Mouse (Mus musculus): ENCODE measurements around the gene Fgf4. TPM values are rescaled to one million over a fixed set of nuclear protein-coding genes. Genes with fewer than 3 reads are reported as not detected.
"Not testable (repeated sequence)": the region's sequence is repeated elsewhere in the genome, so short reads cannot be mapped to it uniquely, and the experiment has no call there.

The Fgf4 gene
- polyA plus RNA-seq, 1 experiment = not detected

DNA sequence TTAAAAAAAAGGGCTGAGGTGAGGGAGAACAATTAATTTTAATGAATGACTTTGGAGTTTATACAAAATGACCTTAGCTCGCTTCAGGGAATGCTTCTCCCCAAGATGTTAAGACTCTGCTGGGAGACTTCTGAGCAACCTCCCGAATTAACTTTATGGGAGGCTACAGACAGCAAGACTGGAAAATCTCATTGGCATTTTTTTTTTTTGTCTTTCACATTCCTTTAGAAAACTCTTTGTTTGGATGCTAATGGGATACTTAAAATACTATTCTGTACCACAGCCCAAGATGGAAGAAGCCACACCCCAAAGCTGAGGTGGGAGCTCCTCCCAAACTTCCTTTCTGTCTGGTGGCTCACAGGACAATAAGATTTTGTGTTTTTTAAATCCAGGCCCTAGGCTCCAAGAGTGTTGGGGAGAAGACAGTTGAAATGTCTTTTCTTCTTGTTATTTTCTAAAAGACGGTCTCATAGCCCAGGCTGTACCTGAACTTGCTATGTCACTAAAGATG, 17.0 kb downstream of the Fgf4 start:
- DNase-seq (ENCODE audit: low read depth) = no peak

DNA sequence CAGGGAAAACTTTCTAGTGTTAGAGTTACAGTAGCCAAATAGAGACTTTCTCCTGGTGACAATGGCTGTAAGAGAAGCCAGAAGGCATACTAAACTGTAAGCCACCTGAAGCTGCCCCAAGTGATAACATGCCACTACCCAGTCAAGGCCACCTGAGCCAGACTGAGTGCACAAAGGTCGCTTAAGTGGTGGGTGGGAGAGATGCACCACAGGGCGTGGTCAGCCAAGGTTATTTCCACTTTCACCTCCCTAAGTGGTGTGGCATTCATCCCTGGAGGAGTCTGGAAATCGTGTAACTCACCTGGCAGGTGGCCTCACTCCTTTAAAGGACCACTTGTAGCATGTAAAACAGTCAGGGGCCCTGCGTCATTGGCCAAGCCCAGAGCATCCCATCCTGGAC, 20.0 kb downstream of the Fgf4 start:
- no peak for DNase-seq (ENCODE audit: low read depth)

DNA sequence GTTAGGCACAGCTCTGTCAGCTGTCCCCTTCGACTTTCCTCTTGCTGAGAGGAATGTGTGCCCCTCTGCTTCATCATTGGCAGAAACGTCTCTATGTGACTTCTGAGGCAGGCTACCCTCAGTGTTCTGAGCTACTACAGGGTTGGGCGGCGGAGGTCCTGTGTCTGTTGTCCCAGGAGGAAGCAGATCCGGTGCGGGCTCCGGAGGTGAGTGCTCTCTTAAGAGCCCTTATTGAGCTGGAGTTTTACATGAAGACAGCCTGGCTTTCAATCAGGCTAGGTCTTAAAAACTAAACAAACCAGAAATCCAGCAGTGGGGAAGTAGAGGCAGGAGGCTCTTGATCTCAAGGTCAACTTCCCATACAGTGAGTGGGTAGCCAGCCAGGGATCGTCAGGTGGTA, 20.4 kb downstream of the Fgf4 start:
- DNase-seq (ENCODE audit: low read depth) = no peak

DNA sequence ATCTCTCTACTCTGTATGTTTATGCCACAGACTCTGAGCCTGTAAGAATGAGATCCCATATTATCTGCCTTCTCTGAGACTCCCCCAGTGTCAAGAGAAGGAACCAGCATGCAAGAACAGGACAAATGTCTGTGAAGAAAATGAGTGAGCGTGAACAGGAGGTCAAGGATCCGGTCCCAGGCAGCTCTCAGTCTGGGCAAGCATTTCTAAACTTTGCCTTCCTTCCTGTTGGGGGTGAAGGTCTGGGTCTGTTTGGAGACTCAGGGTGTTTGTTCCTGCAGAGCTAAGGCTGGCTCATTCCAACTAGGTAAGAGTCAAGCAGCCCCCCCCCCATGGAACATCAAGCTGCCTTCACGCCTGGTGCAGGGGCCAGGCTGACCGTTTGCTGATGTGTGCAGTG, 25.3 kb downstream of the Fgf4 start:
- no peak for DNase-seq (ENCODE audit: low read depth)

DNA sequence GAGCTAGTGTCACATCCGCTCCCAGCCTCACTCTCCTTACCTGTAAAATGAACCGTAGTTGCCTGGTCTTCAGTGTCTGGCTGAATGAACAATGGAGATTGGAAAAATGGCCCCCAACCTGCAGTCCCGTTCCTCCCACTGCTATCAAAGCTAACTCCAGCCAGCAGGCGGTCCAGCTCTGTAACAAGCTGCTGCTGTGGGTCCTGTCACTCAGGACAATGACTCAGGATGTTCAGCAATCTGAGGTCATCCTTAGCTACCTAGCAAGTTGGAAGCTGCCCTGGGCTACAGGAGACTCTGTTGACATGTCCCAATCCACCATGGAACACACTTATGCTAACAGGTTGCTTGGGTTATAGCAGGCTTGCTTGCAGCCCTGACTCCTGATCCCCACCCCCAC, 26.0 kb downstream of the Fgf4 start:
- no peak for DNase-seq (ENCODE audit: low read depth)

DNA sequence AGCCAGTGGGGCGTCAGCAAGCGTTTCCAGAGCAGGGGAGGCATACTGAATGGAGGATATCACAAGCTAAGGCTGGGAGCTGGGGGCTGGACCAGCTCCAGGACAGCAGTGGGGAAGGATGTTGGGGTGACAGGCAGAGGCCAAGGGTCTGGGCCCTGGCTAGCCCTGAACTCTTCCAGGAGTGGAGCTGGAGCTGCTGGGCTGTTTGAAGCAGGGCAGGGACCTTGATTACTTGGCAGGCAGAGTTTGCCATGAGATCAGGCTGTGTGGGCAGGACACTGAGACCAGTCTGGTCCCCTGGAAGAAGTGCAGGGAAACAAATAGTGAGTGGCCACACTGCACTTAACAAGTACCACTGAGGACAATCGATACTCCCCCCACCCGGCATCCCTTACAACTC, 27.1 kb downstream of the Fgf4 start:
- no peak for DNase-seq (ENCODE audit: low read depth)

DNA sequence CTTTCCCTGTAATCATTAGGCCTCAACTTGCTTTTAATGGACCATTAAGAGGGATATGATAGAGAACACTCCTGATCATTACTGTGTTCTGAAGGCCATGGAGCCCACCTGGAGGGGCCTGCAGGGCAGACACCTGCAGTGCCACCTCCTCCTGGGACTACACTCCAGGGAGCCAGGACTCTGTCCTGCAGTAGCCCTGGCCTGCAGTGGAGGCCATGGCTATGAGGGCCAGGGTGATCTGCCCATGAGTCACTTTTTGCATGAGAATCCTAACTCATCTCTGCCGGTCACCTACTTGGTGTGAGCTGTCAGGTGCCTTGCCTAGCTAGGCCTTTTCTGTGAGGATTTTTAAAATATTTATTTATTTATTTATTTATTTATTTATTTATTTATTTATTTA, 31.2 kb downstream of the Fgf4 start:
- DNase-seq (ENCODE audit: low read depth) = no peak

DNA sequence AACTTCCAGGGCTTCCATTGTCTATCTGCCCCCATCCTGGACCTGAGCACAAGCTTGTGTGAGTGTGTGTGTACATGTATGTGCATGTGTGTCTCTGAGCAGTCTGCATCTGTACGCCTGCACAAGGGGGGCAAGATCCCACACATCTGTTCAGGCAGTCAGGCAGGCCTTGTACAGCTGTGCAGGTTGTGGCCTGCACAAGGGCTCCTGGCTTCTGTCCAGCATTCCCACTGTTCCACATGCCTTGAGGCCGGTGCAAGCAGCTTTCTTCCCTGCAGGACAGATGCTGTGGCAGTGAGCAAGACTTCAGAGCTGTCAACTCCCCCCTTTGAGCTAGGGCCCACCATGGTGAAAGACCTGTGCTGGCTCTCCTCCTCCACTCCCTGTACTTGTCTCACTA, 35.9 kb downstream of the Fgf4 start:
- DNase-seq (ENCODE audit: low read depth) = no peak

DNA sequence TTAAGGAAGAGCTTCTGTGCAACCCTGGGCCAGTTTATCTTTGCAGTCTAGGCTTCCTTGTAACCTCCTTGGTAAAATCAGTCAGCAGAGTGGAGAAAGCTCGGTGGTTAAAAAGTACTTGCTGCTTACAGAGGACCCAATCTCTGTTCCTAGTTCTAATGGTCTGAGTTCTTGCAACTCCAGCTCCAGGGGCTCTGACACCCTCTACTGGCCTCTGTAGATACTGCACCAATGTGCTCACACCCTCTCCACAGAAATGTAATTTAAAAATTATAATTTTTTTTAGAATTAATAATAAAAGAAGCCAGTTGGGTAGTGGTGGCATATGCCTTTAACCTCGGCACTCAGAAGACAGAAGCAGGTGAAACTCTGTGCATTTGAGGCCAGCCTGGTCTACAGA, 40.5 kb downstream of the Fgf4 start:
- DNase-seq (ENCODE audit: low read depth) = no peak

DNA sequence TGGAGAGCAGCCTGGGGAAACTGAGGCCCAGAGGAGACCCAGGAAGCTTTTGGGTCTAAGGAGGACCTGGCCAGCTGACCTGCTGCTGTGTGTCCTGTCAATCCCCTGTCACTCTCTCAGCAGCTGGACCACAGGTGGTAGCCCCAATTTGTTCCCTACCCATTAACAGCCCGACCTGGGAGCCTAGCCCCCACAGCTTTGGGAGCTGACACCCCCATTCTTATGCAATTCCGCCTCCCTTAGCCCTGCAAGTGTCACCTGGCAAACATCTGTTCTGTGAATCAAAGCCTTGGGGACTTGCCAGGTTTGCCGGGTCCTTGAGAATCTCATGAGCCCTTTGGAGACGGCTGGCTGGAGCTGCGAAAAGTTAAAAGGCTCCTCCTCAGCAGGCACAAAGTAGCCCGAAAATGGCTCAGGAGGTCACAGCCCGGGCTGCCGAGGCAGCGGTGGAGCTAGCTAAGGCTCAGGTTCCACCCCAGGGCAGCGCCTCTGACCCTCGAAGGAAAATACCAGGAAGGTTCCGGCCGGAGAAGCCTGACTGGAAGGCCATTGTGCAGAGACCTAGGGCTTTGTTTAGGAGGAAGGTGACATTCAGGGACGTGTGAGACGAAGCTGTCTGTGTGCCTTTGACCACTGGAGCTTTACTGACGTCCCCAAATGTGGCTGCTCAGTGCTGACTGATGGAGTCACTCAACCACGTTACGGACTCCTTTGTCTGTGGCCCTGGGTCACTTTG, 41.6 kb downstream of the Fgf4 start:
- DNase-seq (ENCODE audit: low read depth) = no peak

DNA sequence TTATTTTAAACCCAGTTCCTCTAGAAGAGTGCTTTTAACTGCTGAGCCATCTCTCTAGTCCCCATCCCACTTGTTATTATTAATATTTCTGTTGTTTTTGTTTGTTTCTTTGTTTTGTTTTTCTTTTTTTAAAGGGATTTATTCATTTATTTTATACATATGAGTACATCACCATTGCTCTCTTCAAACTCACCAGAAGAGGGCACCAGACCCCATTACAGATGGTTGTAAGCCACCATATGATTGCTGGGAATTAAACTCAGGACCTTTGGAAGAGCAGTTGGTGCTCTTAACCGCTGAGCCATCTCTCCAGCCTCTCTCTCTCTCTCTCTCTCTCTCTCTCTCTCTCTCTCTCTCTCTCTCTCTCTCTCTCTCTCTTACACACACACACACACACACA, 43.5 kb downstream of the Fgf4 start:
- DNase-seq (ENCODE audit: low read depth) = not testable (repeated sequence)

DNA sequence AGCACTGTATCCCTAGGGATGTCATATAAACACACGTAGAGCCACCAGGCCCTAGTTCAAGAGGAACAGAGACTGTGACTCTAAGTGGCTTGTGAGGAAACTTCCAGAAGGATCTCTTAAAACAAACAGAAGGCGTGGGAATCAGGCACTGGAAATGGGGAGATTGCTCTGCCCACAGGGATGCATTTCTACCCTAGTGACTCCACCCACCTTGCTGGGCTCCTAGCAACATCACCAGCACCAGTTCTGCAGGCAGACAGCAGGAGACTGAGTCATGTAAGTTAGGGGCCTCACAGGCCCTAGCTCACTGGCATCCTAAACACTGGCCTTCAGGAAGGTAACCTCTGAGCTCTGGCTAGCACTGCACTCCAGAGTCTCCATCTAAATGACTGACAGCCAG, 44.7 kb downstream of the Fgf4 start:
- DNase-seq (ENCODE audit: low read depth) = no peak

DNA sequence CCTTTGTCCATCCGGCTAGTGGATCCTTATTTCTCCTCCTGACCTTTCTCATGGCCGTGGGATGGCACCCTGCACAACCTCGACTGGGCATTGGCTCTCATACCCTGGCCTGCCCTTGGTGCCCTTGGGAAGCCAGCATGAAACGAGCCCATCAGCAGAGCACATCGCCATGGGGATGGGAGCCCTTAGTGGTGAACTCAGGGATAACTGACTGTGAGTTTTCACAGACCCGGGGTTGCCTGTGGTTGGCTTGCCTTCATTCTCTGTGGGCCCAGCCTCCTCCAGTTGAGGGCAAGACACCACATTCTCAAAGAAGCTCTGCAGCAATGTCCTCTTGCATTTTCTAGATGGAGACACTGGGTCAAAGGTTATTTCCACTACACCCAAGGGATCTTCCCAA, 45.2 kb downstream of the Fgf4 start:
- no peak for DNase-seq (ENCODE audit: low read depth)

DNA sequence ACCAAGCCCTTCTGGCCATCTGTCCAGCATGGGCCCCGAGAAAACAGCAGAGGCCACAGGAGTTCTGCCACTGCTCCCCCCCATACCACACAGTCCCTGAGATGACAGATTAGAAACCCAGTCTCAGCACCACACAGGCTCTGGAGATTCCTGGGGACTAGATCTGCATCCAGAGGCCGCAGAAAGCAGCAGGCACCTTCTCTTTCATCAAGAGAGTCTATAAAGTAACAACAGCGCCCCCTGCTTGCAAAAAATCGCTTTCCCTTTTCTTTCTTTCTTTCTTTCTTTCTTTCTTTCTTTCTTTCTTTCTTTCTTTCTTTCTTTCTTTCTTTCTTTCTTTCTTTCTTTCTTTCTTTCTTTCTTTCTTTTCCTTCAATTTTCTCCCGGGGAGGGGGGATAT, 47.0 kb downstream of the Fgf4 start:
- DNase-seq (ENCODE audit: low read depth) = no peak

DNA sequence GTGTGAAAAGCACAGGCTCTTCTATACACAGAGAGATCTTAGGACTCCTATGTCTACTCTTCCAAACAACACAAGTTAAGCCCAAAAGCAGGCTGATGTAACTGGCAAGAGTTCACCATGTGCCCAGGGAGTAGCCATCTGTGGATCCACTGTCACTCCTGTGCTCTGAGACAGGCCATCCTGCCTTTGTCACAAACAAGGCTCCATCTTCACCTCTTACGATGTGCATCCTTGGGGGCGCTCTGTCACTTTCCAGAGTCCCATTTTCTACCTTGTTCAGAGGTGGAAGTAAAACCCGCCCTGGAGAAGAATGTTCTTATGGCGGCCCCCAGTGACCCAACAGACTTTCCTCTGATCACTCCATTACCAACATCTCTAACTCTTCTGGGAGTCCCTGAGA, 47.5 kb downstream of the Fgf4 start:
- no peak for DNase-seq (ENCODE audit: low read depth)

DNA sequence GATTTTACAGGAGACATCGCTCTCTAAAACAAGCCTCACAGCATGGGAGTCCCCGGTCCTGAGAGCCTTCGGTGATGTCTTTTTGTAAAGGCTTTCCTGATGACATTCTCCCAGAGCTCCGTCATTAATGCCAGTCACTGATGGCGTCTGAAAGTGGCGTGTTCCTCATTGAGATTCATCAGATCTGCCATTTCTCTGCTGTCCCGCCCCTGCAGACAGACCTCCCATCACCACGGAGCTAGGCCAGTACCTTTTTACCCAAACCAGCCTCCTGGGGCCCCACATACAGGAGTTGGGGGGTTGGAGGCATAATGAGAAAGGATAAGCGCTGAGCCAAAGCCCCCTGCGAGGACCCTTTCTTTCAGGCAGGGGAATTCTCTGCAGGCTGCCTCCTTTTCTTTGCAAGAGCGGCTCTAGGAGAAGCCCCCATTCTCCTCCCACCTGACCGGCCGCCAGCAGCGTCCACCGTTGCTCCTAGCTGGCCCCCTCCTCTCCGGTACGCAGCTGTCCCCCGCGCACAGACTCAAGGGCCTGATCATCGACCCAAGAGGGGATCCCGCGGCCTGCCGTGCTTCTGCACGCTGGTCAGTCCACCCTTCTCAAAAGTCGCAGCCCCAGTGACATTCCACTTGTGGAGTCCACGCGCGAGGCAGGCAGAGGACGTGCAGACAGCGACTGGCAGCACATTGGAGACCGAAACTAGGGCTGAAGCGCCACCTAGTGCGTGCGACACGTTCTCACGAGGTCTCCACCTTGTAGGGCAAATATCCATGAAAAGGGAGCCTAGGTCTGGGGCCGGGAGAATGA, 48.3 kb downstream of the Fgf4 start:
- DNase-seq (ENCODE audit: low read depth) = no peak

DNA sequence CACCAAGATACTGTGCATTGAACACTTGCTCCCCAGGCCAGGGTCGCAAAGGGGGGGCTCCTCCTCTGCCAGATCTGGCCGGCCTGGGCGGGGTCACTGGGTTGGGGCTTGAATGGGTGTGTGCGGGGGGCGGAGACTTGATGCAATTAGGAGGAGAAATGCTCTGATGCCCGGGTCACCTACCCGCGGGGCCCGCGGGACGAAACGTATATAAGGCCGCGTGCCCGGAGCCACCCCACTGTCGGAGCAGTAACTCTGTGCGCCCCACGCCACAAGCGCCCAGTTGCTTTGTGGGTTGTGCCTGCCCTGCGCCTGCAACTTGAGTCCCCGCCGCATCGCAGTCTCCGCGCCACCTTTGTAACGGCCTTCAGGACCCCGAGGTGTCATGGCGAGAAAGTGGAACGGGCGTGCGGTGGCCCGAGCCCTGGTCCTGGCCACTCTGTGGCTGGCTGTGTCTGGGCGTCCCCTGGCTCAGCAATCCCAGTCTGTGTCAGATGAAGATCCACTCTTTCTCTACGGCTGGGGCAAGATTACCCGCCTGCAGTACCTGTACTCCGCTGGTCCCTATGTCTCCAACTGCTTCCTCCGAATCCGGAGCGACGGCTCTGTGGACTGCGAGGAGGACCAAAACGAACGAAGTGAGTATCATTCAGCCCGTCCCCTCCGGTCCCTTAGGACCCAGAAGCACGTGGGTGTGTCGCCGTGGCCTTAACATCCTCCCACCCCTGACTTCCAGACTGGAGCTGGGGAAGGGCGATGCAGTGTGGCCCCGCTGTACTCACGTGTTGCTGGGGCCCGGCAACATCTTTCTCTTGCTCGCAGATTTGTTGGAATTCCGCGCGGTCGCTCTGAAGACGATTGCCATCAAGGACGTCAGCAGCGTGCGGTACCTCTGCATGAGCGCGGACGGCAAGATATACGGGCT, 49.4 kb downstream of the Fgf4 start, which contains the start of gene Fgf15:
TSS of gene Fgf15 (plus strand) at position 238 of the 925 bp plus-strand sequence.
- no peak for DNase-seq (ENCODE audit: low read depth)

DNA sequence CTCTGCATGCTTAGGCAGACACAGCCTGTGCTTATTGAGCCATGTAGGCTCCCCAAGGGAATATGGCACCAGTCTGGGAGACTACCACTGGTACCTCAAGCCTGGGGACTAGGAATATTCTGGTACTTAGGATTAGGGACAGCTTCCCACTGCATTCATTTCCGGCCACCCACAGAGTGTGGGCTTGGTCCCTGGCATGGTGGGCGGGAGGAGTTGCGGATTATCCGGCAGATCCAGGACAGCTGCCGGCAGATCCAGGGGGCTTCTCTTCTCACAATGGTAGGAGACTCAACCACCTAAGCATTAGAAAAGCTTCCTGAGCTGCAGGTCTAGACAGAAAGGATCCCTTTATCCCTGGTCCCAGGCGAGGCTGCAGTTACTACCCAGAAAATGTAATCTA, 51.3 kb downstream of the Fgf4 start:
- DNase-seq (ENCODE audit: low read depth) = no peak

DNA sequence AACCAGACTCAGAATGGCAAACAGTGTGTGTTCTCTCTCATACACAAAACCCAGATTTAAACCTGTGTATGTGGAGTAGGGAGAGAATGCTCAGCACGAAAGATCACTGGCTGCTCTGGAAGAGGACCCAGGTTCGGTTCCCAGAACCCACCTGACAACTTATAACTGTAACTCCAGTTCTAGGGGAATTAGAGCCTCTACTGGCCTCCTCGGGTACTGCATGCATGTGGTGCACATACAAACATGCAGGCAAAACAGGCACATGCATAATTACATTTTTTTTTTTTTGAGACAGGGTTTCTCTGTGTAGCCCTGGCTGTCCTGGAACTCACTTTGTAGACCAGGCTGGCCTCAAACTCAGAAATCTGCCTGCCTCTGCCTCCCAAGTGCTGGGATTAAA, 58.3 kb downstream of the Fgf4 start:
- not testable (repeated sequence) for DNase-seq (ENCODE audit: low read depth)

DNA sequence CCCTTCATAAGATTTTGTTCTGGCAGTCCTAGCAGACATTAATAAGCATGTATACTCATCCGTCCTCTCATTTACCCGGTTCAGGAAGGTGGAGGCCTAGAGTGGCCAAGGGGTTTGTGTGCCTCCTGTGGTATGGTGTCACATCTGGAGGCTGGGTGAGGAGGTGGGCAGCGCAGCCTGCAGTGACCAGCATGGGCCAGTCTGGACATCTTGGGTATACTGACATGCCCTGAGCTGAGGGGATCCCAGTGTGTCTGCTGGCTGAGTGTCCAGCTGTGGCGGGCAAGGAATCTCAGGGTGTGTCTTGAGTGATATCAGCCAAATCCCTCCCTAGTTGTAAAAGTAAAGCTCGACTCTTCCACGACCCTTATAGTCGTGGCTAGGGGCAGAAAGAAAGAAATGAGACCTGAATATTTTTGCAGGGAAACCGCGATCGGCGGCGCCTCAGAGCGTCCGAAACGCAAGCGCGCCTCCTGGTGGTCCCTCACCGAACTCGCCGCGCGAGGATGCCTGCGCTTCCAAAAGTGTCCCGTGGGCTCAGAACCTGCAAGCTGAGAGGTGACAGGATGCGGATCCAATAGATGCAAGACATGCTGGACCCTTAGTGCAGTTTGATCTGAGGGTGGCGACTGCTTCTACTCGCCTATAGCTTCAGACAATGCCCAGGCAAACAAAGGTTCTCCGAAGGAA, 59.7 kb downstream of the Fgf4 start:
- DNase-seq (ENCODE audit: low read depth) = no peak

DNA sequence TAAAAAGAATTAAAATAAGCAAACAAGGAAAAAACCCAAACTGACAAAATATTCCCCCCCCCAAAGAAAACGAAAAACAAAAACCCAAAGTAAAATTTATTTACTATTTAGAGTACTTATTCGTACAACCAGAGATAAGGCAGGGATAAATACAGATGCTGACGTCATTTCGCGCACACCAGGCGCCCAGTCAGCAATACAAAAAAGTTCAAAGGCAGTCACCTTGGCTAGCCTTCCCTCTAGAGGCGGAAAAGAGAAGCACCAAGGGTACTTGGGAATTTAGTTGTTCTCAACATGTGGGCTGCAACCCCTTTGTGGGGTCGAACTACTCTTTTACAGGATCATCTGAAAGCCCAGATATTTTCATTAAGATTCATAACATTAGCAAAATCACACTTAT, 60.6 kb downstream of the Fgf4 start:
- no peak for DNase-seq (ENCODE audit: low read depth)

Measured in gonadal fat pad, adult 2 months (tissue).